Mouse (Mus musculus): ENCODE measurements around the gene Ccn5.
A peak's percentile ranks its signal among the peaks of the same experiment; 100 is the strongest.

Gene Ccn5

GRCm38 (mm10) chr2:163853461-163853901 lies 32.8 kb downstream of the Ccn5 start, which contains the start of gene Kcnk15:
TSS of gene Kcnk15 (plus strand) at chr2:163853651.
- DNase-seq (ENCODE audit: low spot score): no peak

GRCm38 (mm10) chr2:163857233-163857632 lies 36.6 kb downstream of the Ccn5 start:
- DNase-seq (ENCODE audit: low spot score): no peak

DNA sequence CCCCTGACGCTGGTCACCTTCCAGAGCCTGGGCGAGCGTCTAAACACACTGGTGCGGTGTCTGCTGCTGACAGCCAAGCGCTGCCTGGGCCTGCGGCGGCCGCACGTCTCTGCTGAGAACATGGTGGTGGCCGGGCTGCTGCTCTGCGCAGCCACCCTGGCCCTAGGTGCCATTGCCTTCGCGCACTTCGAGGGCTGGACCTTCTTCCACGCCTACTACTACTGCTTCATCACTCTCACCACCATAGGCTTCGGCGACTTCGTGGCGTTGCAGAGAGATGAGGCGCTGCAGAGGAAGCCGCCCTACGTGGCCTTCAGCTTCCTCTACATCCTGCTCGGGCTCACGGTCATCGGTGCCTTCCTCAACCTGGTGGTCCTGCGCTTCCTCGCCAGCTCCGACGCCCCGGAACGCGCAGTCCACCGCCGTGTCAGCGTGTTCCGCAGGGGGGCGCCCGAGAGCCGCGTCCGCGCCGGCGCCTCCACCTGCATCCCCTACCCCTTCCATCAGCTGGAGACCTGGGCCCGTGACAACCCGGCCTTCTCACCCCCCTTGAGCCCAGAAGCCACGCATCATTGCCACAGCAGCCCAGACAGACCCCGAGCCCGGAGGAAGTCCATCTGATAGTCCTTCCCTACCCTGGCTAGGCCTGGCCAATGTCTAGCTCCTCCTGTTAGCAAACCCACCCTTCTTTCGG lies 37.7 kb downstream of the Ccn5 start:
- DNase-seq (ENCODE audit: low spot score): no peak

DNA sequence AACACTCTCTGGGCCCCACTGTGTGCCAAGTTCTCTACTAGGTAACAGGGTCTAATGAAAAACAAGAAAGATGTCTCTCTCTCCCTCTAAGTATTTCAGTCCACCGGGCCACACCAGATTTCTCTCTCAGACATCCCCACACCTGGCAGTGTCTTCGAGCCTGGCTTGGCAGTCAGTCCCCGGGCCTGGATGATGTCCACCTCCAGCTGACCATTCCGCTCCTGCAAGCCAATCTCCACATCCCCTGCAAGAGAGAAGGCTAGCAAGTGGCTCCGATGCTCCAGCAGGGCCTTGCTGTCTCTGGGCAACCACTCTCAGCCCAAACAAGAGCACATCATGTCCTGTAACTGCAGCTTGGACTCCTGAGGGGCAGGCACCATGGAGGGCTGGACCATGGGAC lies 44.6 kb downstream of the Ccn5 start:
- no peak for DNase-seq (ENCODE audit: low spot score)

GRCm38 (mm10) chr2:163866061-163866460 lies 45.4 kb downstream of the Ccn5 start:
- no peak for DNase-seq (ENCODE audit: low spot score)

DNA sequence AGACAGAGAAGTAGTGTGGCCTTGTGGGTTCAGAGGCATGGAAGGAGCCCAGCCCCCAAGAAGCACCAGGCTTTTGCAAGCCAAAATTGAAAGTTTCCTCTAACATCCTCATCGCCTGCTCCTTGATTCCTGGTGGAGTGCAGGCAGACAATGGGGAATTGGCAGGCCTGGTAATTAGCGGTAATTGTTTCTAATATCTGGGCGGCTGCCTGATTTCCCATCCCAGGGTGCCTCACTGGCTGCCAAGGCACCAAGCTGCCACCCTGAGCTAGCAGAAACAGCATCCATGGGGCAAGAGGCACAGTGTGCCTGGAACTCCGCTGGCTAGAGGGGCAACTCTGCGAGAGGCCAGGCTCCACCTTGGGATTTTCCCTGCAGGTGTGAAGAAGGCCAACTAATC lies 49.1 kb downstream of the Ccn5 start:
- DNase-seq (ENCODE audit: low spot score): no peak

- DNase-seq (ENCODE audit: low spot score): no peak
These were observed 50.6 kb downstream of the Ccn5 start for GRCm38 (mm10) chr2:163871266-163871665.

DNA sequence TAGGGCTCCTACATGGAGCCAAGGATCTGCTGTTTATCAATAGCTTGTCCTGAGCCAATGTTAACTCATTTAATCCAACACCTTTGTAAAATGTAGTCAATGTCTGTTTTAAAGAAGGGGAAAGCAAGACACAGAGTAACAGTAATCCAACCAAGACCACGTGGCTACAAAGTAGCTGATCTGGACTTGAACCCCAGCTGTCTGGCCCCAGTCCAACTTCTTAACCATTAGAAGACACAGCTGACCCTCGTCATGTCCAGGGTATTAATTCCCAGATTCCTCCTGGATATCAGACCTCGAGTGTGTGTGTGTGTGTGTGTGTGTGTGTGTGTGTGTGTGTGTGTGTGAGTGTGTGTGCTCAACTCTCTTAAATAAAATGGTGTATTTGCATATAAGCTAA lies 51.2 kb downstream of the Ccn5 start:
- no peak for DNase-seq (ENCODE audit: low spot score)

DNA sequence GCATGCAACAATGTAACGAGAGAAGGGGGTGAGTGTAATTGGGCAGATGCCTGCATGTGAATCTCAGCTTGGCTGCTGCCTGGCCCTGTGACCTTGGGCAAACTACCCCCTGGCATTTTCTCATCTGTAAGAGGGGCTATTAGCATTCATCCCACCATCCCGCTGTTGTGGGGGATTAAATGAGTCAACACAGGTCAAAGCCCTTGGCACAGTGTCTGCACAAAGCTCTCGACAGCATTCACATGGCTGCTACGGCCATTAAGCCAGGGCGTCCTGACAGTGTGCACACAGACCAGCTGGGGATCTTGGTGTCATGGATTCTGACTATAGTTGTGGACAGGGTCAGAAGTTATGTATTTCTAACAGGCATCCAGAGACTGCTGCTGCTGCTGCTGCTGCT lies 54.2 kb downstream of the Ccn5 start:
- no peak for DNase-seq (ENCODE audit: low spot score)

DNA sequence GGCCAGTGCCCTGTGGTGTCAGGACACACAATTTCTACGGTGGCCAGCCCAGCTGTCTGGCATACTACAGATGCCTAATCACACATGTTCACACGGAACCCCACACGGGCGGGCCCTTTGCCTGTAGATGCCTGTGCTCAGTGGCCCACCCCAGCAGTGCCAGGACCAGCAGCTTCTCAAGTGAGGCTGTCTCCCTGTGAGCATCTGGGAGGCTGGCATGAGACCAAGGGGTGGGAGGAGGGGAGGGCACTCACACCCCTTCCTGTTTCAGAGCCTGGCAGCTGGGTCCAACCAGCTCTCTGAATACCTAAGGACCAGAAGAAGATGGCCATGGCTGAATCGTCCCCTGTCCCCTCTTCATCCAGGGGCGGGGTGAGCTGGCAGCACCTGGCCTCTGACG lies 54.8 kb downstream of the Ccn5 start:
- DNase-seq (ENCODE audit: low spot score): no peak

DNA sequence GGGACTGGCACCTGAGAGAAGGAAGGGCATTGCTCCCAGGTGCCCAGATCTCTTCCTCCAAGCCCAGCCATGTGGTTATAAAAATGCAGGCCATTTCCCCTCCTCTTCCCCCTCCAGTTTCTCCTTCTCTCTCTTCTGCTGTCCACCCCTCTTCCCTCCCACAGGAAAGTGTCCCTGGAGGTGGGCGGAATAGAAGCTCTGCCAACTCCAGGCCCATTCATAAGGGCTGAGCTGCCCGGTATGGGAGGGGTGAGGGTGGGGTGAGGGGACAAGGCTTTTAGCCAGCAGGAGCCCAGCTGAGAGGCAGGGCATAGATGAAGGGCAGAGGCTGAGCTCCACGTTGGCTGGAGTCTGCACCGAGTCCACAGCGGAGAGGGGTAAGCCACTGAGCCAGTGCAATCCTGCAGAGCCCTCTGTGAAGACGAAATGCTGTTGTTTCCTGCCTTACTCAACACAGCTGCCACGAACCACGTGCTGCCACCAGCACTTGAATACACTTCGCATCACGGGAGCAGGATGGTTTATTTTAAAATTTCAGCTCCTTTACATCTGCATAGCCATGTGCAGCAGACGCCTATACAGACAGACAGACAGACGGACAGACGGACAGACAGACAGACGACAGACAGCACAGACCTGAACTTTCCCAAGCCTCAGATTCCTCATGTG lies 56.3 kb downstream of the Ccn5 start:
- DNase-seq (ENCODE audit: low spot score): no peak

DNA sequence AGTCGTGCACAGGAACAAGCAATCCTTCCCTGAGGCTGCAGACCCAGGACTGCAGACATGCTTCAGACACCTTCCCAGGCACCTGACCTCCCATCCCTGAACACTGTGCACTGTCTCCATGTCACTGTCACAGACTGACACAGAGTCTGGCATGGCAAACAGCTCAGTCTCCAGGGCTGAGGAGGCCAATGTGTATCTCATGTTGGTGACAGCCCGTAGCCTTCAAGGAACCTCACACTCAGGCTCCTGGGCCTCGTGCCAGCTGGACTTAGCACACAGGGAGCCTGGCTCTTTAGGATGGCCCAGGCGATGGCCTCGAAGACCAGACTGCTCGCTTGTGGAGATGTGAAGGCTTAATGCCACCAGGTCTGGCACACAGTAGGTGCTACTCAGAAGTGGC lies 60.2 kb downstream of the Ccn5 start:
- DNase-seq (ENCODE audit: low spot score): peak; percentile 60
